19 mouse cellular contexts compared by ENCODE assay signal in genomic region chr14:72738776-72739175, GRCm38 (mm10). TPM values are rescaled to one million over a fixed set of nuclear protein-coding genes. Genes with fewer than 3 reads are reported as not detected.
DNase-seq lines count a peak whose midpoint lies in the region; TF ChIP-seq lines count a peak whose summit lies in the region.
"Had no signal": no experiment of that assay in that cellular context is flagged by ENCODE, and none has a peak within 500 bp of the region (broad histone marks: within the 10 kb centered on the region; RNA-seq: fewer than 3 reads in every experiment).

No protein-coding gene starts in this region.

- TF ChIP-seq POLR2A in myocyte (IDR thresholded peaks at IDR 0.05; ENCODE audit: insufficient read length, low read depth) = no peak

- H3K27me3 ChIP-seq in myocyte (ENCODE audit: control insufficient read depth, insufficient read depth, insufficient read length) = no peaks in the 10 kb centered on the region
- H3K27me3 ChIP-seq: embryonic facial prominence, embryonic 12.5 days; forebrain, embryonic 15.5 days; hindbrain, embryonic 12.5 days; Patski had no signal

- no peaks in the 10 kb centered on the region for H3K79me2 ChIP-seq in myocyte (ENCODE audit: control insufficient read depth, insufficient read depth)

- no peak overlapping the region for H3ac ChIP-seq in myocyte (ENCODE audit: control insufficient read depth, insufficient read length)

- no peaks in the 10 kb centered on the region for H3K36me3 ChIP-seq in myocyte (ENCODE audit: control insufficient read depth, insufficient read depth)
- H3K36me3 ChIP-seq: embryonic facial prominence, embryonic 12.5 days; forebrain, embryonic 15.5 days; heart, embryonic 10.5 days; hindbrain, embryonic 12.5 days had no signal

- H3K4me2 ChIP-seq in myocyte (ENCODE audit: low read depth) = peak overlapping the region; percentile 49
- H3K4me2 ChIP-seq: embryonic facial prominence, embryonic 12.5 days; forebrain, embryonic 15.5 days; hindbrain, embryonic 12.5 days had no signal

- H3K4me3 ChIP-seq in myocyte = no peak overlapping the region
- H3K4me3 ChIP-seq: embryonic facial prominence, embryonic 12.5 days; forebrain, embryonic 15.5 days; heart, embryonic 10.5 days; hindbrain, embryonic 12.5 days had no signal

- peak; percentile 7 to 12 for DNase-seq in adrenal gland, postnatal 36 days
- no peak for DNase-seq in adrenal gland, adult 18-20 months (ENCODE audit: low spot score in 2 of 2)
- DNase-seq in kidney, postnatal 14 days = peak; percentile 31
- DNase-seq in kidney, postnatal 25 days = no peak
- peak; percentile 21 for DNase-seq in 416B (ENCODE audit: low read depth)
- DNase-seq in left cerebral cortex, adult 8-10 months (ENCODE audit: low spot score in 2 of 2) = no peak
- DNase-seq: cerebellum, adult 11-12 months; cerebellum, adult 9-10 months; cerebellum, postnatal 25 days; gastrocnemius, postnatal 36 days; heart, adult 11 months; heart, postnatal 10 days; heart, postnatal 4 days had no signal

TF ChIP-seq in myocyte, 11 proteins besides CTCF, POLR2A, EP300 and RAD21:
- TF ChIP-seq E2F4 (IDR thresholded peaks at IDR 0.05; ENCODE audit: insufficient read depth) = no peak
- no peak for TF ChIP-seq MAX (IDR thresholded peaks at IDR 0.05; ENCODE audit: low read depth)
- no peak for TF ChIP-seq TCF12 (IDR thresholded peaks at IDR 0.05; ENCODE audit: insufficient read depth, poor library complexity, severe bottlenecking)
- no peak for TF ChIP-seq POLR2AphosphoS2 (IDR thresholded peaks at IDR 0.05; ENCODE audit: insufficient read length, low read depth)
- TF ChIP-seq TCF3 (IDR thresholded peaks at IDR 0.05; ENCODE audit: insufficient read length, low read depth) = no peak
- TF ChIP-seq MYOG (IDR thresholded peaks at IDR 0.05; ENCODE audit: control insufficient read depth in 1 of 3, insufficient read depth in 1 of 3, insufficient read length in 2 of 3, low read depth in 2 of 3) = no peak
- no peak for TF ChIP-seq SRF (IDR thresholded peaks at IDR 0.05; ENCODE audit: control insufficient read depth, insufficient read length, low read depth)
- TF ChIP-seq CEBPB (IDR thresholded peaks at IDR 0.05; ENCODE audit: insufficient read depth, poor library complexity, severe bottlenecking) = no peak
- TF ChIP-seq MYOD1 (IDR thresholded peaks at IDR 0.05; ENCODE audit: control insufficient read depth in 1 of 3, insufficient read length in 2 of 3, low read depth in 2 of 3) = no peak
- no peak for TF ChIP-seq REST (IDR thresholded peaks at IDR 0.05; ENCODE audit: insufficient read depth, insufficient read length)
- no peak for TF ChIP-seq USF1 (IDR thresholded peaks at IDR 0.05; ENCODE audit: low read depth)
TF ChIP-seq in myocyte: peak in this region for 0.

RNA-seq across cellular contexts. Expression of gene Fndc3a, which starts 29.0 kb away (rescaled TPM):
- 10 to 100 TPM; 62.6 to 78.5 TPM for total RNA-seq in adrenal gland, postnatal 36 days (2021)
- total RNA-seq in adrenal gland, adult 18-20 months (2021) = 10 to 100 TPM; 78.7 to 79.2 TPM
- 7.2 TPM for polyA plus RNA-seq in myocyte (2012; fragmentation: generic; extraction: Trizol)
- total RNA-seq in left cerebral cortex, adult 8-10 months (2022) = 10 to 100 TPM; 44.5 to 51.4 (median 46.5) TPM

Comparison
In these comparisons a context has a peak if more than half of its experiments do, and no peak if none do; other contexts are left out.
1. DNase-seq: peak in adrenal gland, postnatal 36 days (2 of 2), kidney, postnatal 14 days (single experiment) and 416B (single experiment); none in adrenal gland, adult 18-20 months (0 of 2), kidney, postnatal 25 days (0 of 2) and left cerebral cortex, adult 8-10 months (0 of 2).